Mouse (Mus musculus): Measurements from ENCODE around the gene Fam53a.
A peak's percentile ranks its signal among the peaks of the same experiment; 100 is the strongest.

Fam53a gene

GRCm38 (mm10) chr5:33629301-33629987 is at the start of gene Fam53a, which contains the start of gene Gm9903:
Fam53a (minus strand) TSS chr5:33629635.
Gm9903 (plus strand) TSS chr5:33629925.
- DNase-seq (ENCODE audit: low spot score) = peak; percentile 99

- DNase-seq (ENCODE audit: low spot score) = no peak
These were observed 48.8 kb upstream of the Fam53a start for GRCm38 (mm10) chr5:33678244-33678643.

- no peak for DNase-seq (ENCODE audit: low spot score)
These were observed 46.5 kb upstream of the Fam53a start for GRCm38 (mm10) chr5:33675964-33676363.

- DNase-seq (ENCODE audit: low spot score) = no peak
These were observed 45.0 kb upstream of the Fam53a start for GRCm38 (mm10) chr5:33674439-33674838.

GRCm38 (mm10) chr5:33671659-33672058 is 42.2 kb upstream of the Fam53a start:
- no peak for DNase-seq (ENCODE audit: low spot score)

GRCm38 (mm10) chr5:33668223-33668622 is 38.8 kb upstream of the Fam53a start:
- no peak for DNase-seq (ENCODE audit: low spot score)

GRCm38 (mm10) chr5:33658664-33659050 is 29.2 kb upstream of the Fam53a start:
- DNase-seq (ENCODE audit: low spot score) = no peak

GRCm38 (mm10) chr5:33657787-33658663 is 28.6 kb upstream of the Fam53a start, which contains the start of the genes Tacc3 and Tmem129:
Tacc3 (plus strand) TSS chr5:33658128.
Tmem129 (minus strand) TSS chr5:33658416.
- DNase-seq (ENCODE audit: low spot score) = peak; percentile 98

GRCm38 (mm10) chr5:33657251-33657786 is 27.9 kb upstream of the Fam53a start:
- DNase-seq (ENCODE audit: low spot score) = no peak

GRCm38 (mm10) chr5:33656739-33657138 is 27.3 kb upstream of the Fam53a start:
- no peak for DNase-seq (ENCODE audit: low spot score)

- DNase-seq (ENCODE audit: low spot score) = no peak
These were observed 25.9 kb upstream of the Fam53a start for GRCm38 (mm10) chr5:33655251-33655840.

GRCm38 (mm10) chr5:33654424-33654823 is 25.0 kb upstream of the Fam53a start:
- no peak for DNase-seq (ENCODE audit: low spot score)

GRCm38 (mm10) chr5:33652783-33653173 is 23.3 kb upstream of the Fam53a start:
- no peak for DNase-seq (ENCODE audit: low spot score)

GRCm38 (mm10) chr5:33651921-33652782 is 22.7 kb upstream of the Fam53a start, which contains the start of gene Slbp:
Slbp (minus strand) TSS chr5:33652574.
- peak; percentile 96 for DNase-seq (ENCODE audit: low spot score)

- no peak for DNase-seq (ENCODE audit: low spot score)
These were observed 22.1 kb upstream of the Fam53a start for GRCm38 (mm10) chr5:33651541-33651920.

- no peak for DNase-seq (ENCODE audit: low spot score)
These were observed 21.6 kb upstream of the Fam53a start for GRCm38 (mm10) chr5:33651017-33651416.

- no peak for DNase-seq (ENCODE audit: low spot score)
These were observed 11.2 kb upstream of the Fam53a start for GRCm38 (mm10) chr5:33640652-33641051.

GRCm38 (mm10) chr5:33638826-33639225 is 9.4 kb upstream of the Fam53a start:
- DNase-seq (ENCODE audit: low spot score) = no peak

GRCm38 (mm10) chr5:33637606-33638350 is 8.3 kb upstream of the Fam53a start:
- no peak for DNase-seq (ENCODE audit: low spot score)

- DNase-seq (ENCODE audit: low spot score) = no peak
These were observed 5.9 kb upstream of the Fam53a start for GRCm38 (mm10) chr5:33635361-33635760.

GRCm38 (mm10) chr5:33632526-33632925 is 3.1 kb upstream of the Fam53a start:
- no peak for DNase-seq (ENCODE audit: low spot score)
